Mouse (Mus musculus): ENCODE data around the gene Rab3ip.

- TF ChIP-seq CTCF (IDR thresholded peaks at IDR 0.05; ENCODE audit: low read depth, low read length) (no peak), TAL1 (conservative IDR thresholded peaks at IDR 0.05; ENCODE audit: low read depth, low read length) (no peak), GATA1 (IDR thresholded peaks at IDR 0.05; ENCODE audit: borderline replicate concordance, low read length) (no peak)
Observed at GRCm38 (mm10) chr10:116877436-116877835, 73.1 kb downstream of the Rab3ip start.
